Mouse (Mus musculus) pancreas, adult 10 weeks (tissue): ENCODE results near the gene Tmem30c. TPM values are rescaled to one million over a fixed set of nuclear protein-coding genes. Genes with fewer than 3 reads are reported as not detected.

Experiments
- polyA plus RNA-seq: library from polyadenylated mRNA; stranded (reverse); fragments of 350-450 nt; fragmentation: Illumina TruSeq; extraction: RNeasy Lipid Tissue Mini Kit (QIAGEN cat#74804); gene quantifications from one replicate; pipeline ENCODE4 v1.2.3, GENCODE M21; 2015; ENCODE audit warnings: low read depth, low replicate concordance; ENCODE audit not compliant: insufficient read depth

Tmem30c gene
- polyA plus RNA-seq, result not detected

DNA sequence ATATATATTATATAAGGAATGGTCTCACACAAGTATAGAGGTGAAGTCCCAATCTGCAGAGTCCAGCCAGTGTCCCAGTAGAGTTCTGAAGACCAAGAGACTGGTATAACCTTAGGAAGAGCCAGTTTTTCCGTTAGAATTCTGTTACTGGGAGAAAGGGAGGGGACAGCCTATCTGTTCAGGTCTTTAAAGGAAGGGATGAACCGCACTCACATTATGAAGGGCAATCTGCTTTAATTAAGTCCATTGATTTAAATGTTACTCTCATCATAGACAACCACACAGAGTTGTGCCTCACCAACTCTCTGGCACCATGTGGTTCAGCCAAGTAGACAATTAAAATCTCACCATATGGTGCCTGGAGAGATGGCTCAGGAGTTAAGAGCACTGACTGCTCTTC, at the start of gene Tmem30c:
Gene Tmem30c (minus strand): TSS at position 101 of the 400 bp plus-strand sequence.

DNA sequence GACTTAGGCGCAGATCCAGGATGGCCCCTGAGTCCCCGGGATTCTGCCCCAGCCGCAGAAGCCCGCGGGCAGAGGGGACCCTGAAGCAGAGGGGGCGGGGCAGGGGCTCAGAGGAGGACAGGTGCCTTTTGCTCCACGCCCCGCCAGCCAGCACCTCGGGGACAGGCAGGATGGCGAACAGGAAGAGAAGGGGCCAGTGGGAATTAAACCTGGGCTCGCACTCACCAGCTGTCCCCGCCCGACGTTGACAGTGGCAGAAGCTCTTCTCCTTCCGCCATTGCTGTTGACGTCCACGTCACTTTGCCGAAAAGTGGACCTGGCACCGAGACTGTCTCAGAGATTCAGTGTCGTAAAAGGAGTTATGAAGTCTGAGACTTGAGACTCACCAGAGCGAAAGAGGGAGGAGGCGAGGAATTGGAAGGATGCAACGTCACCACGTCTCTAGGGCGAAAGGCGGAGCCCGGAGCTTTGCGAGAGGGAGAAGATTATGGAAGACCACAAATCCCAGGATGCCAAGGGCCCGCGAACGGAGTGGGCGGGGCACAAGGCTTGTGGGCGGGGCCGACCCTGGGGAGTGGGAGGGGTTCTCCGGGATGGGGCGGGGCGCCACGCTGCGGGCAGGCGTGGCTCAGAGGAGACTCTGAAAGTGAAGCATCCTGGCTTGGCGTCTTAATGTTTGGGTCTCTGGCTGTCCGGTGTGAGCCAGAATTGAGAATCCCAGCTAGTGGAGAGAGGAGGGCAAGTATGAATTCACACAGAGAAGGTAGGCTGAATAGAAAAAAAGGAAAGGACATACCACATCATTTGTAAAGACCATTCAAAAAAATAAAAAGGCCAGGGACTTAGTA, 61.4 kb downstream of the Tmem30c start, which contains the start of gene Tbc1d23:
Gene Tbc1d23 (minus strand): TSS at position 416 of the 848 bp plus-strand sequence.

Other genes with a start within 250 kb of the Tmem30c start
- gene Tmem45a2, start 221.5 kb downstream of the Tmem30c start, polyA plus RNA-seq, result not detected
- gene Tomm70a, start 171.2 kb downstream of the Tmem30c start, polyA plus RNA-seq, result 6.7 TPM
- 5.5 TPM for gene Nit2, start 125.5 kb downstream of the Tmem30c start, polyA plus RNA-seq
- 10.5 TPM for gene Tbc1d23, start 61.4 kb downstream of the Tmem30c start, polyA plus RNA-seq
- gene Filip1l, start 60.2 kb upstream of the Tmem30c start, polyA plus RNA-seq, result 10.6 TPM